ENCODE assay signal across 17 mouse cellular contexts in the genomic region with DNA sequence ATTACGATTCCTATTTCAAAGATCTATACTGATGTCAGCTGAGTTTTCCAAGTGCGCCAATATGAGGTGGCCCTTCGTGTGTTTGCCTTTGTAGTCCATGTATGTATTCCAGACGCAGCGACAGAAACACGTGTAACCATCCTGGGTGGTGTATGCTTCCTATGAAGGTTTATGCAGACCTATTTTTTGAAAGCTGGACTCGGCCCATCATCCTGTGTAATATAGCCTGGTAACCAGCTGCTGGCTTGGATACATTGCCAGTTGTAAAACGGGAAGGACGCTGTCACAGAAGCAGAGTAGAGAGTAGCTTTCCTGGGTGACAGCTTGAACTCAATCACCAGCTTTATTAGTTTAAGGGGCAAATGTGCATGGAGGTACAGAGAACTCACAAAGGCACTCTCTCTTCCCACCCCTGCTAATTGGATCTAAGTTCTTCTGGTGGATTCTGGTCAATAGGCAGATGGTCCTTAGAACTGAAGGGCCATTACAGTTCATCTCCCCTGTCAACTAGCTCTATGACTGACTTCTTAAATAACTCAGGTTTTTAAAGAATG.
"Had no signal": no experiment of that assay in that cellular context is flagged by ENCODE, and none has a peak within 500 bp of the region (broad histone marks: within the 10 kb centered on the region; RNA-seq: fewer than 3 reads in every experiment).

No protein-coding gene starts in this region.

- H3K4me2 ChIP-seq: limb, embryonic 15.5 days; liver, embryonic 12.5 days; lung, embryonic 14.5 days; neural tube, embryonic 12.5 days; stomach, embryonic 15.5 days had no signal

- H3K9me3 ChIP-seq: limb, embryonic 15.5 days; liver, embryonic 12.5 days; midbrain, embryonic 10.5 days; neural tube, embryonic 12.5 days; stomach, embryonic 15.5 days had no signal

- H3K27me3 ChIP-seq: limb, embryonic 15.5 days; liver, embryonic 12.5 days; neural tube, embryonic 12.5 days; stomach, embryonic 15.5 days had no signal

- DNase-seq: kidney, postnatal 36 days; layer of hippocampus, adult 9-11 months; layer of hippocampus, postnatal 36 days; lung, embryonic 14.5 days; lung, postnatal 10 days; lung, postnatal 4 days; midbrain, embryonic 14.5 days; right cerebral cortex, postnatal 4 days; thymus, adult 2 months; thymus, postnatal 25 days had no signal

- ATAC-seq: liver, embryonic 12.5 days had no signal

- H3K4me1 ChIP-seq: limb, embryonic 15.5 days; liver, embryonic 12.5 days; stomach, embryonic 15.5 days had no signal

- H3K27ac ChIP-seq: kidney, postnatal 0 days; limb, embryonic 15.5 days; liver, embryonic 12.5 days; midbrain, embryonic 10.5 days; neural tube, embryonic 12.5 days; stomach, embryonic 15.5 days had no signal

- H3K9ac ChIP-seq: limb, embryonic 15.5 days; liver, embryonic 12.5 days; lung, embryonic 14.5 days; neural tube, embryonic 12.5 days; stomach, embryonic 15.5 days had no signal

- H3K4me3 ChIP-seq: limb, embryonic 15.5 days; liver, embryonic 12.5 days; midbrain, embryonic 10.5 days; myocyte; neural tube, embryonic 12.5 days; stomach, embryonic 15.5 days had no signal

- H3K36me3 ChIP-seq: limb, embryonic 15.5 days; liver, embryonic 12.5 days; midbrain, embryonic 10.5 days; neural tube, embryonic 12.5 days; stomach, embryonic 15.5 days had no signal
